Mouse (Mus musculus) heart, adult 2 months (tissue): ENCODE measurements around the gene Zfp692.

Source experiments
- CTCF ChIP-seq: fragments of 200-600 bp; IDR thresholded peaks from 2 replicates; pipeline ENCODE4 v1.8.1; 2022; ENCODE audit warnings: antibody characterized with exemption, mild to moderate bottlenecking, moderate library complexity
- POLR2A ChIP-seq: fragments of 200-500 bp; IDR thresholded peaks from 2 replicates; pipeline ENCODE4 v1.6.1; 2011; ENCODE audit warnings: mild to moderate bottlenecking, low read depth, low read length, control low read depth; ENCODE audit not compliant: insufficient read depth

DNA sequence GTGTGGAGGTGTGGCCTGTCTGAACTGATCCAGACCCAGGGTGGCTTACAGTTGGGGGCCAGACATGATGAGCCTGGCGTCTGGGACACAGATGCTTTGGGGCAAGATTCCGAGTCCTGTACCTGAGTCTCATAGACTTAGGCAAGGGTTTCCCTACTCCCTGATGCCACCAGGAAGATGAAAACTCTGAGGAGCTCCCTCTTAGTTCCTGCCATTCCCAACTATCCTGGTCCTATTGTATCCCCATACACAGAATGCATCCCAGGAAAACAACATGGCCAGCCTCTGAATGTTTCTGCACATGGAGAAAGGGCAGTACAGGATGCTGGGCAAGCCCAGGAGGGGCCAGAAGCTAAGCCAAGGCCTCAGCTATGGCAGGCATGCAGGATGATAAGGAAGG, 43.4 kb upstream of the Zfp692 start:
- TF ChIP-seq POLR2A: no peak
- TF ChIP-seq CTCF: no peak
